Mouse (Mus musculus): Measurements from ENCODE around the gene Tmem92. TPM values are rescaled to one million over a fixed set of nuclear protein-coding genes. Genes with fewer than 3 reads are reported as not detected.

Gene Tmem92
- polyA plus RNA-seq, 1 experiment from 2014 or later = not detected

GRCm38 (mm10) chr11:94752946-94753713 lies 29.4 kb downstream of the Tmem92 start:
- Histone ChIP-seq H3K27ac (no peak overlapping the region), H3K79me2 (ENCODE audit: inconsistent target) (no peaks in the 10 kb centered on the region), H3K4me3 (ENCODE audit: inconsistent target) (no peak overlapping the region), H3K36me3 (ENCODE audit: inconsistent target) (no peaks in the 10 kb centered on the region)
- WGBS (ENCODE audit: missing documents) = 15% methylated on average over 2 of the region's 2 CpGs

DNA sequence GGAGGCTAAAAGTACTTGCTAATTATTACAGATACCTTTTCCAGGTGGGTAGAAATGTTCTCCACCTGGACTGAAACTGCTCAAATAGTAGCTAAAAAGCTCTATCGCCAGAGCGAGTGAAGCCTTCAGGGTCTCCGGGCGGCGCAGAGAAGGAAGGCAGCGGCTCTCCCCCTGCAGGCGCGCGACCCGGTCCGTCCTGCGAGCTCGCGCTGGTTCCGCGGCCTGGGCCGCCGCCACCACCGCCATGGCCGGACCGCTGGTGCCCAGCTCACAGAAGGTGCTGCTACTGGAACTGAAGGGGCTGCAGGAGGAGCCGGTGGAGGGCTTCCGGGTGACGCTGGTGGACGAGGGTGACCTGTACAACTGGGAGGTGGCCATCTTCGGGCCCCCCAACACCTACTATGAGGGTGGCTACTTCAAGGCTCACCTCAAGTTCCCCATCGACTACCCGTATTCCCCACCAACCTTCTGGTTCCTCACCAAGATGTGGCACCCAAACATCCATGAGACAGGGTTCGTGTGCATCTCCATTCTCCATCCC lies 40.7 kb downstream of the Tmem92 start, which contains the start of gene Cdc34b:
TSS of gene Cdc34b (plus strand) at position 51 of the 541 bp plus-strand sequence.
- Histone ChIP-seq H3K4me3 (ENCODE audit: inconsistent target) (no peak within 1 kb of the TSS), H3K36me3 (ENCODE audit: inconsistent target) (no peaks in the 10 kb centered on the region), H3K79me2 (ENCODE audit: inconsistent target) (no peaks in the 10 kb centered on the region), H3K27ac (no peak within 1 kb of the TSS)
- WGBS (ENCODE audit: missing documents) = 93% methylated on average over 6 of the region's 29 CpGs

GRCm38 (mm10) chr11:94735746-94736145 lies 46.8 kb downstream of the Tmem92 start:
- no peak overlapping the region for H3K27ac ChIP-seq
- H3K79me2 ChIP-seq (ENCODE audit: inconsistent target) = no peaks in the 10 kb centered on the region
- no peaks in the 10 kb centered on the region for H3K36me3 ChIP-seq (ENCODE audit: inconsistent target)
- 92% methylated on average over 2 of the region's 2 CpGs for WGBS (ENCODE audit: missing documents)
- H3K4me3 ChIP-seq (ENCODE audit: inconsistent target) = no peak overlapping the region

- whole genome bisulfite sequencing (ENCODE audit: missing documents) = 49% methylated on average over 8 of the region's 8 CpGs
- no peak overlapping the region for H3K27ac ChIP-seq
- no peak overlapping the region for H3K4me3 ChIP-seq (ENCODE audit: inconsistent target)
- H3K79me2 ChIP-seq (ENCODE audit: inconsistent target) = no peaks in the 10 kb centered on the region
- no peaks in the 10 kb centered on the region for H3K36me3 ChIP-seq (ENCODE audit: inconsistent target)
These were observed 49.7 kb downstream of the Tmem92 start for GRCm38 (mm10) chr11:94732773-94733172.

DNA sequence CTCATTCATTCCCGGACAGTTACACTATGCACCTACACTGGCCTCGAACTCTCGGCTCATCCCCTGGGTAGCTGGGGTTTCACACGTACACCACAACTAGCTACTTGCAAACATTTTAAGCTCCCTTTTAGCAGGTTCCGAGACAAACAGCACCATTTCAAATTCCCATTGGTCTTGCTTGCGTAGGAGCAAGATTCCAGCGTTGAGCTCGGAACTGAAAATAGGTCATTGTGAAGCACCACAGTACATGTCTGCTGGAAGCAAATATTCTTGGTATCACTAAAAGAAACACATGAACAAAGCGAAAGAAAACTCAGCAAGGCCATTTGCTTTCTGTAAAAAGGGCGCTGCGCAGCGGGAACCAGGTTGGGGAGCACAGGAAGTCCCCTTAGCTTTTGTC lies 51.3 kb downstream of the Tmem92 start:
- Histone ChIP-seq H3K27ac (no peak overlapping the region), H3K36me3 (ENCODE audit: inconsistent target) (no peaks in the 10 kb centered on the region), H3K79me2 (ENCODE audit: inconsistent target) (no peaks in the 10 kb centered on the region), H3K4me3 (ENCODE audit: inconsistent target) (no peak overlapping the region)
- 90% methylated on average over 12 of the region's 12 CpGs for WGBS (ENCODE audit: missing documents)

GRCm38 (mm10) chr11:94730261-94730660 lies 52.2 kb downstream of the Tmem92 start:
- Histone ChIP-seq H3K79me2 (ENCODE audit: inconsistent target) (no peaks in the 10 kb centered on the region), H3K27ac (no peak overlapping the region), H3K36me3 (ENCODE audit: inconsistent target) (no peaks in the 10 kb centered on the region), H3K4me3 (ENCODE audit: inconsistent target) (no peak overlapping the region)
- WGBS (ENCODE audit: missing documents) = 26% methylated on average over 5 of the region's 5 CpGs

DNA sequence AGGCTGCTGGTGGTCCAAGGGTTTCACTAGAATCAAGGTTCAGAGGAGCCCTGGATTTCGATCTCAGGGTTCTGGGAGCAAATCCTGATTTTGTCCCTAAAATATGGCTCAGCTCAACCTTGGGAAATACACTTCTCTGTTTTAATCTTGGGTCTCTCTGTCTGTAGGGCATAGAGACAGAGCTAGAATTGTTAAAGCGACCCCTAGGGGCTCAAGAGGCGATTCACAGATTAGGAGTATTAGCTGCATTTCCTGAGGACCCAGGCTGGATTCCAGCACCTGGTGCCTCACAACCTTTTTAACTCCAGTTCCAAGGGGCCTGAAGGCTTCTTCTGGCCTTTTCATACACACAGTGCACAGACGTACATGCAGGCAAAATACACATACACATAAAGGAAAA lies 52.9 kb downstream of the Tmem92 start:
- 47% methylated on average over 4 of the region's 4 CpGs for WGBS (ENCODE audit: missing documents)
- no peaks in the 10 kb centered on the region for H3K79me2 ChIP-seq (ENCODE audit: inconsistent target)
- no peak overlapping the region for H3K4me3 ChIP-seq (ENCODE audit: inconsistent target)
- H3K27ac ChIP-seq = no peak overlapping the region
- H3K36me3 ChIP-seq (ENCODE audit: inconsistent target) = no peaks in the 10 kb centered on the region

DNA sequence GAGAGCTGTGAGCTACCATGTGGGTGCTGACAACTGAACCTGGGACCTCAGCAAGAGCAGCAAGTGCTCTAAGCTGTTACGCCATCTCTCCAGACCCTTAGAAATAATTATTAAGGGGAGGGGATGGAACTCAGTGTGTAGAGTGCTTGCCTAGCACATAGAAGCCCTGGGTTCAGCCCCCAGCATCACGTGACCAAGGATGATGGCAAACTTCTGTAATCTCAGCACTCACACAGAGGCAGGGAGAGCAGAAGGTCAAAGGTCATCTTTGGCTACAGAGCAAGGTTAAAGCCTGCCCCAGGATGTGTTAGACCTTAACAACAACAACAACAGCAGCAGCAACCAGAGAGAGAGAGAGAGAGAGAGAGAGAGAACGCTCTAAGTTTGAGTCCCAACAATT lies 54.0 kb downstream of the Tmem92 start:
- no peaks in the 10 kb centered on the region for H3K36me3 ChIP-seq (ENCODE audit: inconsistent target)
- 99% methylated on average over 3 of the region's 3 CpGs for WGBS (ENCODE audit: missing documents)
- no peak overlapping the region for H3K27ac ChIP-seq
- no peaks in the 10 kb centered on the region for H3K79me2 ChIP-seq (ENCODE audit: inconsistent target)
- no peak overlapping the region for H3K4me3 ChIP-seq (ENCODE audit: inconsistent target)

DNA sequence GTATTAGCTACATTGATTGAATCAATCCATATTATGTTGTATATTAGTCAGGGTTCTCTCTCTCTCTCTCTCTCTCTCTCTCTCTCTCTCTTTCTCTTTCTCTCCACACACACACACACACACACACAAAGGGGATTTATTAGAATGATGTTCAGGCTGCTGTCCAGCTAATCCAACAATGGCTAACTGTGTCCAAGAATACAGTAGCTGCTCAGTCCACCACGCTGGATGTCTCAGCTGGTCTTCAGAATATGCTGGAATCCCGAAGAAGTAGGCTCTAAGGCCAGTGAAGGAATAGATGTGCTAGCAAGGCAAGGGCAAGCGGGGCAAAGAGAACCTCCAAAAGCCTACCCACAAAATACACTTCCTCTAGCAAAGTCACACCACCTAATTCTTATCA lies 55.2 kb downstream of the Tmem92 start:
- Histone ChIP-seq H3K27ac (no peak overlapping the region), H3K4me3 (ENCODE audit: inconsistent target) (no peak overlapping the region), H3K79me2 (ENCODE audit: inconsistent target) (no peaks in the 10 kb centered on the region), H3K36me3 (ENCODE audit: inconsistent target) (no peaks in the 10 kb centered on the region)
- 90% methylated on average over 3 of the region's 3 CpGs for WGBS (ENCODE audit: missing documents)

Other genes with a start within 250 kb of the Tmem92 start
- gene Rsad1, start 233.4 kb downstream of the Tmem92 start, polyA plus RNA-seq (2018) = 2.5 to 4.1 TPM (median 3.0 TPM) in 3 replicates
- not detected in 3 replicates for gene Chad, start 217.7 kb downstream of the Tmem92 start, polyA plus RNA-seq (2018)
- gene Acsf2, start 180.8 kb downstream of the Tmem92 start, polyA plus RNA-seq (2018) = 8.6 to 26.2 TPM (median 15.8 TPM) in 3 replicates
- gene Lrrc59, start 152.9 kb downstream of the Tmem92 start, polyA plus RNA-seq (2018) = 83.8 to 180 TPM (median 108 TPM) in 3 replicates
- gene Mrpl27, start 128.9 kb downstream of the Tmem92 start, polyA plus RNA-seq (2018) = 67.1 to 97.3 TPM (median 81.8 TPM) in 3 replicates
- 0.60 to 4.3 TPM (median 1.5 TPM) in 3 replicates for gene Eme1, start 128.7 kb downstream of the Tmem92 start, polyA plus RNA-seq (2018)
- 65.3 to 164 TPM (median 81.4 TPM) in 3 replicates for gene Xylt2, start 105.2 kb downstream of the Tmem92 start, polyA plus RNA-seq (2018)
- gene Gm11541, start 78.2 kb downstream of the Tmem92 start, polyA plus RNA-seq (2018) = 0.30 TPM in 1 of 3 replicates, not detected in the others
- not detected in 3 replicates for gene Cdc34b, start 40.9 kb downstream of the Tmem92 start, polyA plus RNA-seq (2018)
- gene Col1a1, start 153.5 kb upstream of the Tmem92 start, polyA plus RNA-seq (2018) = 0.20 to 0.22 TPM in 2 of 3 replicates, not detected in the other
- gene Hils1, start 184.9 kb upstream of the Tmem92 start, polyA plus RNA-seq (2018) = not detected in 3 replicates
- gene Sgca, start 193.6 kb upstream of the Tmem92 start, polyA plus RNA-seq (2018) = not detected in 3 replicates
- 88.9 to 176 TPM (median 99.7 TPM) in 3 replicates for gene Ppp1r9b, start 208.3 kb upstream of the Tmem92 start, polyA plus RNA-seq (2018)
- gene Samd14, start 227.2 kb upstream of the Tmem92 start, polyA plus RNA-seq (2018) = 0.06 TPM in 2 of 3 replicates, not detected in the other